Mouse (Mus musculus) lung, postnatal 0 days (tissue): ENCODE data around the gene Slc1a3. TPM values are rescaled to one million over a fixed set of nuclear protein-coding genes. Genes with fewer than 3 reads are reported as not detected.
A peak's percentile ranks its signal among the peaks of the same experiment; 100 is the strongest.

Experiments
- ATAC-seq: fragments of 200-750 bp; cut with Nextera tagmentation; 2 replicates; pipeline ENCODE4 v1.8.0; 2017; ENCODE audit warnings: moderate library complexity
- DNase-seq: peaks from one replicate; pipeline ENCODE4 v3.0.0-alpha.2; 2016; ENCODE audit warnings: low spot score
- H3K27ac ChIP-seq: fragments of 300-500 bp; sonication (generic); 2 replicates; pipeline ENCODE4 v1.5.1; 2014; ENCODE audit warnings: antibody characterized with exemption, mild to moderate bottlenecking, low read length, mixed read lengths
- H3K27me3 ChIP-seq: fragments of 300-500 bp; sonication (generic); replicated peaks from 2 replicates; pipeline ENCODE4 v1.6.1; 2014; ENCODE audit warnings: low read length, mixed read lengths; ENCODE audit not compliant: insufficient read depth
- H3K36me3 ChIP-seq: fragments of 300-500 bp; sonication (generic); 2 replicates; pipeline ENCODE4 v1.6.1; 2014; ENCODE audit warnings: low read length, mixed read lengths; ENCODE audit not compliant: insufficient read depth
- H3K4me1 ChIP-seq: fragments of 300-500 bp; sonication (generic); 2 replicates; pipeline ENCODE4 v1.6.1; 2014; ENCODE audit warnings: antibody characterized with exemption, low read depth, low read length, mixed read lengths; ENCODE audit not compliant: insufficient read depth
- H3K4me2 ChIP-seq: fragments of 300-500 bp; sonication (generic); replicated peaks from 2 replicates; pipeline ENCODE4 v1.6.1; 2014; ENCODE audit warnings: low read depth, mild to moderate bottlenecking, low read length, moderate library complexity, mixed read lengths
- H3K4me3 ChIP-seq: fragments of 300-500 bp; sonication (generic); 2 replicates; pipeline ENCODE4 v1.5.1; 2014; ENCODE audit warnings: low read depth, low read length
- H3K9ac ChIP-seq: fragments of 300-500 bp; sonication (generic); replicated peaks from 2 replicates; pipeline ENCODE4 v1.6.1; 2014; ENCODE audit warnings: low read depth, mild to moderate bottlenecking
- H3K9me3 ChIP-seq: fragments of 300-500 bp; sonication (generic); 2 replicates; pipeline ENCODE4 v1.6.1; 2016; ENCODE audit warnings: low read length, mixed read lengths
- CTCF ChIP-seq: IDR thresholded peaks from 2 replicates; pipeline ENCODE4 v1.5.1; 2016; ENCODE audit warnings: antibody characterized with exemption, mild to moderate bottlenecking
- EP300 ChIP-seq: IDR thresholded peaks from 2 replicates; pipeline ENCODE4 v1.6.1; 2016; ENCODE audit warnings: antibody characterized with exemption, mild to moderate bottlenecking, control low read depth
- WGBS: fragments of 180-500 bp; shearing (Covaris S2); extraction: QIAGEN DNeasy Blood & Tissue Kit; methylation state at CpG from one replicate; pipeline ENCODE4 v1.1.7; 2014; 5-methylcytosine and 5-hydroxymethylcytosine counted together
- polyA plus RNA-seq: library from polyadenylated mRNA; unstranded; fragments of >200 nt; fragmentation: Nextera tagmentation; extraction: Ambion mirVana; gene quantifications from 2 replicates; pipeline ENCODE4 v1.2.1, GENCODE M21; 2015

Gene Slc1a3
- polyA plus RNA-seq, 1 experiment from 2014 or later: 17.2 TPM

DNA sequence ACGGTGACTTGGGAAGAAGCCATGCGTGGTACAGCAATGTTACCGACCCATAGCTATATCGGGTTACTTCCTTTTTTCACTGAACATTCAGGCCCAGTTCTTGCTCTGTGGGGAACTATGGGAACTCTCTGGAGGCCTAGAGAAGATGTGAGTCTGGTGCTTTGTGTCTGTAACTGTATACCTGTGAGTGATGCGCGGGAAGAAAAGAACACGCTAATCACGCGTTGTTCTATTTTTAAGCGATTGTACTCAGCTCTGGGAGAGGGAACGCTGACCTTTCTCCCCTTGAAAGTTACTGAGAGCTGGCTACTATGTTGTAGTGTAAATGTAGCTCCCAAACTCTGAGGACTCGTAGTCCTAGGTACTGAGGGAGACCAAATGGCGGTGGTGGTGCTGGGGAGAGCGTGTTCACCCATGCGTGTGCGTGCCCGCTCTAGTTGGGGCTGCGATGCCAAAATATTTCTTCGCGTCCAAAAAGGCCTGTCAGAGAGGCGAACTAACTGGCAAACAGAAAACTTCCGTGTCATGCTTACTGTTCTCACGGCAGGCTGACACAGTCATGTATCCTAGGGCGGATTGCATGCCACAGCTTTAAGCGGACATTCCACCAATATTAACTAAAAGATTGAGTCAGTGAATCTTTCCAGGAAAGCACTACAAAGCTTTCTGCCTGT lies 42.6 kb downstream of the Slc1a3 start:
- no peak overlapping the region for H3K4me2 ChIP-seq
- H3K36me3 ChIP-seq: no peaks in the 10 kb centered on the region
- H3K9me3 ChIP-seq: no peaks in the 10 kb centered on the region
- DNase-seq (no peak), ATAC-seq (no peak)
- H3K9ac ChIP-seq: no peak overlapping the region
- WGBS: 94% methylated on average over 25 of the region's 25 CpGs
- H3K4me3 ChIP-seq: no peak overlapping the region
- H3K27ac ChIP-seq: no peak overlapping the region
- peaks cover 3% of the 10 kb centered on the region; the same call in 1 of the 2 replicates for H3K4me1 ChIP-seq
- no peak for TF ChIP-seq CTCF
- no peaks in the 10 kb centered on the region for H3K27me3 ChIP-seq

DNA sequence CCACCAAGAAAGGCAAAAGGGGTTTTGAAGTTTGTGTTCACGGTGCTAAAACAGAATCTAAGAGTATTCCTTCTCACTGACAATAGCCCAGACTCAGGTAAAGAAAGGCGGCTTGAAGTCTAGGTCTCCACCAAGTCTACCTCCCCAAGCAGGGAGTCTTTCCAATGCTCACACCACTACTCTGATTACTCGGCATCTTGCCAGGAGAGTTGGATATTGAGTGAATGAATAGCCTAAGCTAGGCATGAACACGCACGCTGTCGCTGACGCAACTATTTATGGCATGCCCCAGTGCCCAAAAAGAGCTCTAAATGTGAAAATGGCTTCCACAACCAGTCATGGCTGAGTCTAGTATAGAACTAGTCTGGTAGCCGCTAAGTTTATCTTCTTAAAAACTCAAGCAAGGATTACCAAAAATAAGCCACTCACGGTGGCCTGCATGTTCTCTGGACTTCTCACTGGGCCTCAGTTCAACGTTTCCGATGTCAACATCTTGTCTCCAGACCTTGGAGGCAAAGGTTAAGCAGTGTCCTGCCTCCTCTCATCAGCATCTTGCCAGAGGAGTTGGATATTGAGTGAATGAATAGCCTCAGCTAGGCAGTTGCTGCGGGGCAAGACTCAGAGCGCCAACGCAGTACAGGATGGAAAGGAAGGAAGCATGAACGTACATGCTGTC lies 44.8 kb downstream of the Slc1a3 start:
- H3K4me3 ChIP-seq: no peak overlapping the region
- TF ChIP-seq EP300 (no peak), CTCF (no peak)
- 82% methylated on average over 15 of the region's 15 CpGs for WGBS
- ATAC-seq (no peak), DNase-seq (no peak)
- peaks cover 3% of the 10 kb centered on the region; the same call in 1 of the 2 replicates for H3K4me1 ChIP-seq
- H3K4me2 ChIP-seq: no peak overlapping the region
- no peaks in the 10 kb centered on the region for H3K9me3 ChIP-seq
- H3K9ac ChIP-seq: no peak overlapping the region
- H3K36me3 ChIP-seq: no peaks in the 10 kb centered on the region
- H3K27me3 ChIP-seq: no peaks in the 10 kb centered on the region
- no peak overlapping the region for H3K27ac ChIP-seq

- Histone ChIP-seq H3K9ac (no peak overlapping the region), H3K27ac (no peak overlapping the region), H3K27me3 (no peaks in the 10 kb centered on the region), H3K4me3 (no peak overlapping the region), H3K36me3 (no peaks in the 10 kb centered on the region), H3K9me3 (no peaks in the 10 kb centered on the region), H3K4me2 (no peak overlapping the region), H3K4me1 (peaks cover 8% of the 10 kb centered on the region; the same call in 1 of the 2 replicates)
- DNase-seq (peak; percentile 75), ATAC-seq (peak; percentile 57; the same call in 1 of the 2 replicates)
- WGBS: 46% methylated on average over 17 of the region's 17 CpGs
- TF ChIP-seq EP300: no peak
- peak; percentile 33 for TF ChIP-seq CTCF
Observed at GRCm38 (mm10) chr15:8663348-8664099, 47.0 kb downstream of the Slc1a3 start.

GRCm38 (mm10) chr15:8661856-8662255 lies 48.7 kb downstream of the Slc1a3 start:
- Histone ChIP-seq H3K4me3 (no peak overlapping the region), H3K9ac (no peak overlapping the region), H3K36me3 (no peaks in the 10 kb centered on the region), H3K27me3 (no peaks in the 10 kb centered on the region), H3K9me3 (no peaks in the 10 kb centered on the region), H3K4me1 (peaks cover 8% of the 10 kb centered on the region; the same call in 1 of the 2 replicates), H3K27ac (no peak overlapping the region), H3K4me2 (no peak overlapping the region)
- DNase-seq (no peak), ATAC-seq (no peak)
- 48% methylated on average over 6 of the region's 6 CpGs for WGBS
- TF ChIP-seq CTCF (no peak), EP300 (no peak)

- Histone ChIP-seq H3K36me3 (no peaks in the 10 kb centered on the region), H3K4me2 (no peak overlapping the region), H3K27ac (no peak overlapping the region), H3K9me3 (no peaks in the 10 kb centered on the region), H3K4me3 (no peak overlapping the region), H3K4me1 (peaks cover 8% of the 10 kb centered on the region; the same call in 1 of the 2 replicates), H3K9ac (no peak overlapping the region), H3K27me3 (no peaks in the 10 kb centered on the region)
- ATAC-seq (no peak), DNase-seq (no peak)
- WGBS: 81% methylated on average over 4 of the region's 4 CpGs
- no peak for TF ChIP-seq CTCF
- TF ChIP-seq EP300: no peak
Observed at GRCm38 (mm10) chr15:8659977-8660376, 50.6 kb downstream of the Slc1a3 start.

GRCm38 (mm10) chr15:8659483-8659971 lies 51.0 kb downstream of the Slc1a3 start:
- no peak overlapping the region for H3K4me3 ChIP-seq
- no peak overlapping the region for H3K4me2 ChIP-seq
- H3K27me3 ChIP-seq: no peaks in the 10 kb centered on the region
- no peak for TF ChIP-seq CTCF
- TF ChIP-seq EP300: no peak
- ATAC-seq: no peak; the same call in 1 of the 2 replicates
- H3K36me3 ChIP-seq: no peaks in the 10 kb centered on the region
- 25% methylated on average over 8 of the region's 8 CpGs for WGBS
- H3K9me3 ChIP-seq: no peaks in the 10 kb centered on the region
- no peak overlapping the region for H3K9ac ChIP-seq
- no peak overlapping the region for H3K27ac ChIP-seq
- peaks cover 8% of the 10 kb centered on the region; the same call in 1 of the 2 replicates for H3K4me1 ChIP-seq
- no peak for DNase-seq
